Mouse (Mus musculus) left cerebral cortex, postnatal 4 days (tissue): ENCODE measurements around the gene Mpc1. TPM values are rescaled to one million over a fixed set of nuclear protein-coding genes. Genes with fewer than 3 reads are reported as not detected.

ENCODE experiments used
- DNase-seq: peaks from one replicate; pipeline ENCODE4 v3.0.0-alpha.2; 2022
- intact Hi-C: fragments of 180-260 bp; cut with DNase I; formaldehyde crosslinking; loops from one replicate; pipeline ENCODE4 v1.15.1; 2025
- total RNA-seq, 2 experiments: library from RNA; stranded (reverse); gene quantifications; 2 replicates each; pipeline ENCODE4 v1.2.3; 2021

The Mpc1 gene
- total RNA-seq, 2 experiments from 2014 or later, result 159 to 160 TPM

DNA sequence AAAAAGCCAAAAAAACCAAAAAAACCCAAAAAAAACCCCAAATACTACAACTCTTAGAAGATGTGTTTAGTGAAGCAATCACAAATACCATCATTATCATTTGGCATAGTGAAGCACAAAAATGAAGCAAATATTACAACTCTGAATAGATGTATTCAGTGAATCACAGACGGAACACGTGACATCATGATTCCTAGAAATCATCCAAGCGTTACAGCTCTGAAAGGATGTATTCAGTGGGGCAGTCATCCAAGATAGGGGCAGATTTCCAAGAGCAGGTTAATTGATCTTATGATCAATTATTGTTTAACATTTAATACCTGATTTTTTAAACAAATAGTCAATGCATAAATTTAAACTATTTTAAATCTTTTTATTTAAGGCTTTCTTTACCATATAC is 5.4 kb upstream of the Mpc1 start:
- intact Hi-C loops, result no loop called here
- no peak for DNase-seq

DNA sequence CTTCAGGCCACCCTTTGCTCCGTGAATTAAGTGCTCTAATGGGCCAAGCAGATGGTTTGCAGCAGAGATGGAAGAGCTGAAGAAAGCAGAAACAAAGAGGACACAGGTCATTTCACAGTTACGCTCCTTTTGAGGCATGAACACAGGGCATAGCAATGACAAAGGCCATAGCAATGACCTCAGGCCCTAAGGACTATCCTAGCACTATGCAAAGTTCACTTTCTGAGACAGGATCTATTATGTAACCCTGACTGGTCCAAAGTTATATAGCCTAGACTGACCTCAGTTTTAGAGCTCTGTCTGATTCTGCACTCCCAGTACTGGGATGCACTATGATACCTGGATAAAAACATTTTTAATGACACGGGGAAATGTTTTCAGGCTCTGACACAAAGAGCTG is 4.3 kb upstream of the Mpc1 start:
- no peak for DNase-seq
- intact Hi-C loops, result no loop called here

DNA sequence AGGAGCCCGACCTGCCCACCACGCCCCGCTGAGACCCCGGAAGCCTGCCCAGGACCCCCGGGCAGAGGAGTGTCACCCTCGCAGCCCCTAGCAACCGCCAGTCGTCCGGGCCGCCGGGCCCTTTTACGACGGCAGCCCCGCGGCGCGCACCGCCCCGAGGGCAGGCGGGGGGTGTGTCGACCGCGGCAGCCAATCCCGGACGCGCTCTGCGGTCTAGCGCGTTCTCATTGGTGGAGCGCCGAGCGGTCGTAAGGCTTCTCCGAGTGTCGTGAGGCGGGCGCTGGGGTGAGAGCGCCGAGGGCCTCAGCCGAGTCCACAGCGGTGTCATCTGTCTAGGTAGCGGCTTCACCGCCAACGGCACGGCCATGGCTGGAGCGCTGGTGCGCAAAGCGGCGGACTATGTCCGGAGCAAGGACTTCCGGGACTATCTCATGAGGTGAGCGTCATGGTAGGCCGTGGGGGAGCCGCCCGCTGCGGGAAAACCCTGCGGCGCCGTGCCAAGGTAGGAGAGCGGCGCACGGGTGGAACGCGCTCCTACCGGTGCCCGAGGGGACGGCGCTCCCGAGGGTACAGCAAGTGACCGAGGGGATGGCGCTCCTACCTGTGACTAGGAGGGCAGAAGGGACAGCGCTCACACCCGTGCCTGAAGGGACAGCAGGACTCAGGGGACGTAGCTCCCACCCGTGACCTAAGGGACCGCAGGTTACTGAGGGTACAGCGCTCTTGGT is 986 bp downstream of the Mpc1 start:
- DNase-seq, result peak; percentile 96
- intact Hi-C loops, result loop anchor here (10.0 kb wide), 2 partner anchors 89 to 91 kb away; no protein-coding TSS in a partner anchor

DNA sequence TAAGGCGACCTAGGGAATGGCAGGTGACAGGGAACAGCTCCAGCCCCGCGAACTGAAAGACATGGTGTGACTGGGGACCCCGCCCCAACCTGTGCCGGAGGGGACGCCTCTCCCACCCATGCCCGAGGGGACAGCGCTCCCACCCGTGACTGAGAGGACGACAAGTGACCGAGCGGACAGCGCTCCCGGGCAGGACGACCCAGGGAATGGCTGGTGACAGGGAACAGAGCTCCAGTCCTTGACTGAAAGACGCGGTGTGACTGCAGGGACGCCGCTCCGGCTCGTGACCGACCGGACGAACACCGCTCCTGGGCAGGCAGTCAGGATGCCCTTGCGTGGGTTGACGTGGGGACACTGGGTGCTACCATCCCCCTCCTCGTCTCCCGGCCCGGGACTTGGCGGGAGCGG is 1.6 kb downstream of the Mpc1 start:
- DNase-seq, result peak; percentile 37
- intact Hi-C loops, result loop anchor here (10.0 kb wide), 2 partner anchors 89 to 91 kb away; no protein-coding TSS in a partner anchor

DNA sequence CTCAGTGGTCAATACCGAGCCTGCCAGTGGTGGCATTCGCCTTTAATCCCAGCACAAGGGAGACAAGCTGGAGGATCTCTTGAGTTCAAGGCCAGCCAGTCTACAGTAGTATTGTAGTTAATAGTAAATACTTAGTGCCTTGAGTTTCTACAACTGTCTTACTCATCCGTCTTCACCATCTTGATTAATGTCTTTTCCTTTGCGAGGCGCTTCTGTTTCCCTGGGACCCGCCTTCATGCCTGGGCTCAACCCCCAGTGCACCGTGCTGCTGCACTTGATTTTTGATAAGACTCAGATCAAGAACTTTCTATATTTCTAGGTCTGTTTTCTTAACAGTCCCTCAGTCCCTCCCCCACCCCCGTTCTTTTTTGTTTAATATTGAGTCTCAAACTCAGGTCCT is 2.4 kb downstream of the Mpc1 start:
- intact Hi-C loops, result loop anchor here (10.0 kb wide), 2 partner anchors 90 kb away; no protein-coding TSS in a partner anchor
- no peak for DNase-seq

DNA sequence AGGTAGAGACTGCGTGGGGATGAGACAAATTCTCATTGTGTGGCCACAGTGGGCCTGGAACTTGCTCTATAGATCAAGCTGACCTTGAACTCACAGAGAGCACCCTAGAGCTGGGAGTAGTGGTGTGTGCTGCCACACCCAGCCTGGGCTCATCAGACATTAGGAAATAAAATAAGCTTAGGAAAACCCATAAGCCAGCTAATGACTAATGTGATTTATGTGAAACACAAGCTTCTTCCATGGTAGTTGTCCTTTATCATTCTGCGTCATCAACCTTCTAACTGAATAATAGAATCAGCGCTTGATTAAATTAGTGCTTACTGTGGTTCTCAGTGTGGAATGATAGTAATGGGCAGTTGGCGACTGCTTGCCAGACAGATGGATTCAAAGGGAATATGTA is 4.3 kb downstream of the Mpc1 start:
- DNase-seq, result no peak
- intact Hi-C loops, result loop anchor here (10.0 kb wide), 2 partner anchors 88 to 92 kb away; no protein-coding TSS in a partner anchor

DNA sequence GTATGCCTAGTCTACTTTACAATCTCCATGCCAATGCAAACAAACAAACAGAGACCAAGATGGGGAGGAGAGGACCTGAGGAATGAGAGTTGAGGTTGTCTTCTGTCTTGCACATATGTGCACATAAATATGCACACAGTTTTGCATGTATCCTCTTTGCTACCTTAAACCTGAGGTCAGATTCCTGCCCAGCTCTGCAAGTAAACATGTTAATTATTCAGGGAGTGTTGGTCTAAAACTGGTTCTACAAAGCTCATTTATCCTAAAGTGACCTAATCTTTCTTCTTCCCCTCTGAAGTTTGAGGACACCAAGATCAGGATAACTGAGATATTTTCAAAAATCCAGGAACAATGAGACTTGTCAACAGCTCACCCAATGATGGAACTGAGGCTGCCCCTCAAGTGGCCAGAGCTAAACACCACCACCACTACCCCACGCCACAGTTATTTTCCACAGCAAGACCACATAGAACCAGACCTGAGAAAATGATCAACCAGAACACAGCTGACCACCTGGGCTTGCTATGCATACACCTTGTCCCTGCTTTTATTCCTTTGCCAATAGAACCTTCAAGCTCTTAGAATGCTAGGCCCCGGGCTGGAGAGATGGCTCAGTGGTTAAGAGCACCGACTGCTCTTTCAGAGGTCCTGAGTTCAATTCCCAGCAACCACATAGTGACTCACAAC is 7.4 kb downstream of the Mpc1 start:
- intact Hi-C loops, result loop anchor here (10.0 kb wide), 2 partner anchors 85 to 95 kb away; no protein-coding TSS in a partner anchor

DNA sequence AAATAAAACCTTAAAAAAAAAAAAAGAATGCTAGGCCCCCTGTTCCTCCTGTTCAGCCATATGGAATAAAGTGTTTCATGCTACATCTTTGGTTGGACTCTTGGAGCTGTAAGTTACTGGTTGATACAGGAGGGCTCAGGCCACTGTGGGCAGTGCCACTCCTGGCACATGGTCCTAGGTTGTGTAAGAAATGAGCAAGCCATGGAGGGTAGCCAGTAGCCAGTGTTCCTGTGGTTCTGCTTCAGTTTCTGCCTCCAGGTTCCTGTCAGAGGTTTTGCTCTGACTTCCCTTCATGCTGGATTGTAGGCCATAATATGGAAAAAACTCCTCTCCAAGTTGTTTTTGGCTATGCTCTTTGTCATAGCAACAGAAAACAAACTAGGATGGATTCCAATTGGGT is 8.0 kb downstream of the Mpc1 start:
- intact Hi-C loops, result no loop called here
- DNase-seq, result no peak

More for the DNA sequence above, 7.4 kb downstream of the Mpc1 start:
- DNase-seq, result no peak

DNA sequence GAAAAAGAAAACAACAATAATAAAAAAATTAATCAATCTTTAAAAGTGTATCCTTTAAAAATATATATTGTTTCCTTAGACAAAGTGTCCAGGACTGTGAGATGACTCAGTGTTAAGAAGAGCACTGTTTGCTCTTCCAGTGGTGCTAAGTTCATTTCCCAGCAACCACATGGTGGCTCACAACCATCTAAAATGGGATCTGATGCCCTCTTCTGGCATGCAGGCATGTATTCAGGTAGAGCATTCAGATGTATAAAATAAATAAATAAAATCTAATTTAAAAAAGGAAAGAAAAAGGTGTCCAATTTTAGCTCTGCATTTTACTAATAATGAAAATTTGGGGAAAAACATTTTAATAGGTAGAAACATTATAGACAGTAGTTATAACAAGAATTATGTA is 13.1 kb downstream of the Mpc1 start:
- intact Hi-C loops, result no loop called here
- no peak for DNase-seq

DNA sequence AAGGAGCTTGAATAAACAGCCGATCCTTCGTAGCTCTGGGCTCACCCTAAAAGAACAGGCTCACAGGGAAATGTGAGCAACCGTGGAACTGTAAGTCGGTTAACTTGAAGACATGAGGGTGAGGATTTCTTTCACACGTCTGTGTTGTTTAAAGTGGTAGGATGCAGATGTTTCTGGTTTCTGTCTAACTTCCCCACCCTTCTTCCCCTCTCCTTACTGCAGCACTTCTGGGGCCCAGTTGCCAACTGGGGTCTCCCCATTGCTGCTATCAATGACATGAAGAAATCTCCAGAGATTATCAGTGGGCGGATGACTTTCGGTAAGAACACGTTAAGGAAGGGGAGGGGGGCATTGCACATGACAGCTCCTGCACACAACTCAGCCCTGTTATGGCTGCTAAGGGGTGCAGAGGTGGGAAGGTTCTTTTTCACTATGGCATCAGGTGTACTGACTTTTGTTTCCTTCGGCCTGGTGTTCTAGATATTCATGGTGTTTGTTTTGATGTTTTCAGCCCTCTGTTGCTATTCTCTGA is 13.7 kb downstream of the Mpc1 start:
- intact Hi-C loops, result no loop called here

DNA sequence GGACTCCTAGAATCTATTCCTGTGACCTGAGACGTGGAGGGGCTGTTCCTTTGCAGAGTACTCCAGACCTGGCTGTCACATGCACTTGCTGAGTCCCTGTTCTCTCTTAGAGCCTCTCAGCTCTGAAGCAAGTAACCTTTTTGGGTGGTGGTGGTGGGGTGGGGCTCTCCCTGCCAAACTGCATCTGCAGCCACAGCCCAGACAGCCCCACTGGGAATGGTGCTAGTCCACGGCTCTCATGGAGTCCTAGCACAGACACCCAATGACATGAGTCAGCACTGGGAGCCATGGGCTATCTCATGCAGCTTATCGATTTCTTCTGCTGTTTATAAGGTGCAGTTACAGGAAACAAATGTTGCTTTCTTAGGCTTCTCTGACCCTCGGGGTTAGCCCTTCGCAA is 15.0 kb downstream of the Mpc1 start:
- intact Hi-C loops, result no loop called here
- DNase-seq, result no peak

More for the DNA sequence above, 13.7 kb downstream of the Mpc1 start:
- no peak for DNase-seq

DNA sequence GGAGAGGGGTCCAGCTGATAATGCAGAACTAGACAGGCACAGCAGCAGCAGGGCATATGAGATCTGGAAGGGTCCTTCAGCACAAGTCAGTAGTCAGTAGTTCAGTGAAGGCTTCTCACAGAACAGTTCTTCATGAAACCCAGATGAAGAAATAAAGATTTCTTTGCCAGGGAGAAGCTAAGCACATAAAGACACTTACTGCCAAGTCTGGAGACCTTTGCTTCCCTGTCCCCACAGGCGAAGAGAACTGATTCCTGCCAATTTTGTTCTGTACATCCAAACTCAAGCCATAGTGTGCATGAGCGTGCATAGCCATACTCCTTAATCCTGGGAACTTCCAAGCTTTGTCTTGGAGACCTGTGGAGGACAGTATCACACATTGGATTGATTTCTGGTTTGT is 15.6 kb downstream of the Mpc1 start:
- intact Hi-C loops, result no loop called here
- no peak for DNase-seq

DNA sequence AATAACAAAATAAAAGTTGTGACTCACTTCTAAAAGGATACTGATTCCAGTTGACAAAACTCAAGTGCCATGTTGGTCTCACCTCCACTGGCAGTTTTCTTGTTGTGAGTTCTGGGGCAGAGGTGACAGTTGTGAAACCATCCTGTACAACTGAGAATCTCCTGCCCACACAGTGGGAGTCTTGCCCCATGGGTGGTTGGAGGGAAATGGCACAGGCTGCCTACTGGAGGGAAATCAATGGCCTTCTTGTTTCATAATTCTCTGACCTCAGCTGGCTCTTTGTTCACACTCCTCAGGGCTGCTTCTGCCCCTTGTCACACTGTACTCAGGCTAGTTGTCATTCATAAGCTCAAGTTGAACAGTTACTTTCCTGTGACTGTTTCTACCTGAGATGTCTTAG is 16.8 kb downstream of the Mpc1 start:
- intact Hi-C loops, result no loop called here
- no peak for DNase-seq

DNA sequence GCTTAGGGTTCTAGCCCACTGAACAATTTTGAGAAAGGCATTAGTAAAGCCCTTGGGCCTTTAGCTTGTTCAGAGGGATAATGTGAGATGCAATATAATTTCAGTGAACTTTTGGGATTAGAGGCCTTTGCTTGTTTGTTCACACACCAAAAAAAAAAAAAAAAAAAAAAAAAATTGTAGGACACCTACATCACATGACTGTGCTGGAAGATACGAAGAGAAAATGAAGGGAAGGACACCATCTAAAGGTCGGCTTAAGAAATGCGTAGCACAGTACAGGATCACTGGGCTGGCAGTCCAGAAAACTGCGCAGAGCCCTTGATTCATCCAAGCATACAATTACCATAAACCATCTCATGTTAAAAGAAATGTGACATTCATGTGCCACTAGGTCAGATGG is 18.8 kb downstream of the Mpc1 start:
- DNase-seq, result no peak
- intact Hi-C loops, result no loop called here

DNA sequence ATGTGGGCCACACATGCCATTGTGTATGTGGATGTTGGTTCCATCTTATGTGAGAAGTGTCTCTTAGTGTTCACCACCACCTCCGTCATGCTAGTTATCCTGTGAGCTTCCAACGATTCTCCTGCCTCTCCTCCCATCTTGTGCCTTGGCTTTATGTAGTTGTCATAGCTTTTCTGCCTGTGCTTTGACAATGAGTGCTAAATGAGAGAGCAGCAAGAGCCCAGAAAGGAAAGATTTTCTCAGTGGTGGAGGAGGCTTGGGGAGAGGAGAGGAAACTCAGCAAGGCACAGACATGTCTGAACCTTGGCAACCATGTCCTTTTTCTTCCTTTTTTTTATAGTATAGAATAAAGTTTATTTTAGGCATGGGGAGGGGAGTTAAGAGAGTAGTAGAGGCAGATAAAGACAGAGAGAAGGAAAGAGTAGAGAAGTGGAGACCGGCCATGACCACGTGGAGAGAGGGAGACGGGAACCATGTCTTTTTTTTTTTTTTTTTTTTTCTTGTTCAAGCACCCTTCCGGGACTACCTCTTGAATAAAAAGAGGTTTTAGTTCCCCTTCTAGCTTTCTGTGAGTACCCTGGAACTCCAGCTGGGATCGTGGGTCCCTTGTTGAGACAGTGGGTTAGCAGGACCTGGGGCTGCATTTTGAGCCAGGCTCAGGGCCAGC is 20.2 kb downstream of the Mpc1 start:
- no peak for DNase-seq
- intact Hi-C loops, result no loop called here

DNA sequence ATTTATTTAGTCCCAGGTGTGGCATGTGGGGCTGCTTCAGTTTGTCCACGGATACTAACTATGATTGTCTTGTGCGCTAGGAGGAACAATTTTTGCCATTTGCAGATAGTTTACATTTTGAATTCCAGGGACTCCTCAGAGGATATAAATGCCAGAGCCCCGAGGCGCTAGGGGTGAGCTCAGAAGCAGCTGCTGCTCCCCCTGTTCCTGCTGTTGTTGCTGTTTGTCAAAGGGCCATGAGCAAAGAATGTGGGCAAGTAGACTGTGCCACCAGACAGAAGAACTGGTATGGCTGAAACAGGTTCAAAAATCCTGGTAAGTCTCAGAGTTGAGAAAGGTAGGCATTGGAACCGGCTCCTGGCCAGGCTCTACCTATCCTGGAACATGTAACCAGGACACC is 21.0 kb downstream of the Mpc1 start:
- DNase-seq, result no peak
- intact Hi-C loops, result no loop called here

DNA sequence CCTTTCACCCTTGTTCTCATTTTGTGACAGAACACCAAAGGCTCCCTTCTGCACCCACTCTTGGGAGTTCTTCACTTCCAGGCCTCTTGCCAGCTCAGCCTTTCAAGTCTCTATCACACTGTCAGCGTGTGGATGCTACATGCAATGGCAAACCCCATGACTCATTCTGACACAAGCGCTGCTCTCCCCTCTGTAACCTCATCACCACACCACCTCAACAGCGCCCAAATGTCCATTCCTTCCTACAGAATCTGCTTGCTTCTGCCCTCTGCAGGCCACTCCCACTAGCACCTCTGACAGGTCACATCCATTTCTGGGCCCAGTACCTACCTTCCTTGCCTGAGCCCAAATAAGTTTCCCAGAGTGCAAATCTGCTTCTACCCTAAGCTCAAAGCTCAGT is 23.1 kb downstream of the Mpc1 start:
- no peak for DNase-seq
- intact Hi-C loops, result no loop called here

DNA sequence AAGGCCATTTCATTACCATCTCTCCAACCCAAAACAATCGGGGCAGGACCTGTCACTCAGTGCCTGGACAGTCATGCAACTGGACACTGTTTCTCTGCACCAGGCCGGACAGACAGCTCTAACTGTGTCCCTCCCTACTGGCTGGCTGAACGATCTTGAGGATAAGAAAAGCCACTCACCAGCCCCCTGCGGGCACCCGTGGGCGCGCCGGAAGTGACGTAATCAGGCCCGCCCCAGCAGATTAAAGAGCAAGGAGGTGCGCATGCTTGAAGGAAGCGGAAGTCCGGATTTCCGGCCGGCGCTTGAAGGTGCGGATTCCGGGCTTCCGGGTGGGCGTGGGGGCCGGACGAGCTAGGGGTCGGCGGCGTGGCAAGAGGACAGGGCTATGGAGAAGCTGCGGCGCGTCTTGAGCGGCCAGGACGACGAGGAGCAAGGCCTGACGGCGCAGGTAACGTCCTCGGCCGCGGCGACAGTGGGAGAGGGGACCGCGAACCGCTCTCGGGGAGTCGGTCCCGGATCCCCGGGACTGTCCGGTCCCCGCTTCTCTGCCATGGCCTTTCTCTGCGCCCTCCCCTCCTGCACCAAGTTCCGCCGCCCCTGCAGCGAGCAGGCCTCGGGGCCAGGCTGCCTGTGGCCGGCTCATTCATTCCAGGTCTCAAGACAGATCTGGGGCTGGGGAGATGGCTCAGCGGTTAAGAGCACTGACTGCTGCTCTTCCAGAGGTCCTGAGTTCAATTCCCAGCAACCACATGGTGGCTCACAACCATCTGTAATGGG is 28.3 kb downstream of the Mpc1 start, which contains the start of gene Sft2d1:
Gene Sft2d1 (plus strand): TSS at position 265 of the 777 bp plus-strand sequence.
- DNase-seq, result peak; percentile 97
- intact Hi-C loops, result no loop called here

DNA sequence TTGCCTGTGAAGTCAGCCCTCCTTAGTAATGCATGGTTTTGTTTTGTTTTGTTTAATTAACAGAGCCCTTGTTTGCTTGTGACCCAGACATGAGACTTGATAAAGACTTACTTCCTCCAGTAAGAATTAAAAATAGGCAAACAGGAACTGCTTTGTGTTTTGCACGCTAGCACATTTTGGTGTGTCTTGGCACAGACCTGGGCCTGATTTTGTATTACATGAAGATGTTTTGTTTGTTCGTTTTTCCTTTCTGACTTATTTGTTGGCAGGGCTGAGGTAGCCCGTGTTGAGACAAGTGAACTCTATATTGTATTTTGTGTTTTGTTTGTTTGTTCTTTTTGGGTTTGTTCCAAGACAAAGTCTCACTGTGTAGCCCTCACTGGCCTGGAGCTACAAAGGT is 29.0 kb downstream of the Mpc1 start:
- no peak for DNase-seq
- intact Hi-C loops, result no loop called here

DNA sequence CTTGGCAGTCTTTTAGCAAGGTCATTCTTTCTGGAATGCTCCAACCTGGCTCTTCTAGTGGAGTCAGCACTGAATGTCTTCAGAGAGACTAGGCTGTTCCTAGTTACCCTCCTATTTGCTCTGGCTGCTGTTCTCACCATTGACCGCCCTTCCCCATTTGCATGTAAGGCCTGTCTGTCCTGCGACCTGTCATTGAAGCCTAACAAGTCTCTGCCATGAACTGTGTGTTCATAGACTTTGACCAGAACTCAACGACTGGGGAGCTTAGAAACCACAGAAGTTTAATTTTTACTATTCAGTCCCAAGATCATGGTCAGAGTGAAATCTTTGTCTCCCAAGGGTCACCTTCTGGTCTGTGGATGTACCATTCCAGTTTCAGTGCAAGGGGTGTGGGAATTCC is 31.3 kb downstream of the Mpc1 start:
- intact Hi-C loops, result no loop called here
- DNase-seq, result no peak

DNA sequence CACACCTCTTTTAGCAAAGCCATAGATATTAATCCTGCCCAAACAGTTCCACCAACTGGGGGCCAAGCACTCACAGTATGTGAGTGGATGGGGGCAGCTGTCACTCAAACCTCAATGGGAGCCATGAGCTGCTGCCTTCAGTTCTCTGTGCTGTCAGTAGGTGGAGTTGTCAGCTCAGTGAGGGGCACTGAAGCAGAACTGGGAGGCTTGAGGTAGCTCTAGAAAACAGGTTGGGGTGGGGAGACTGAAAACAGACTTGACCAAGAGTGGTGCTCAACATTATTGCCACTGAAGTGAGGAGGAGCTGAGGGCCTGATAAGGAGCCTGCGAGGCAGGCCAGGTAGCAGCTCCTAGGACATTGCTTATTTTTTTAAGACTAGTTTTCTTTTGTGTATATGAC is 33.5 kb downstream of the Mpc1 start:
- intact Hi-C loops, result no loop called here
- DNase-seq, result no peak
